Mouse (Mus musculus) stomach, embryonic 16.5 days (tissue): ENCODE results near the gene Sox9. TPM values are rescaled to one million over a fixed set of nuclear protein-coding genes. Genes with fewer than 3 reads are reported as not detected.
A peak's percentile ranks its signal among the peaks of the same experiment; 100 is the strongest.

Experiments used
- ATAC-seq: fragments of 200-750 bp; cut with Nextera tagmentation; 2 replicates; pipeline ENCODE4 v1.8.0; 2017; ENCODE audit warnings: moderate number of reproducible peaks, moderate TSS enrichment; ENCODE audit not compliant: insufficient read depth, low FRiP score
- H3K27ac ChIP-seq: fragments of 300-500 bp; sonication (generic); 2 replicates; pipeline ENCODE4 v1.5.1; 2014; ENCODE audit warnings: low read length
- H3K27me3 ChIP-seq: fragments of 300-500 bp; sonication (generic); 2 replicates; pipeline ENCODE4 v1.6.1; 2014; ENCODE audit warnings: low read length, control low read depth, mixed read lengths; ENCODE audit not compliant: control insufficient read depth, insufficient read depth
- H3K36me3 ChIP-seq: fragments of 300-500 bp; sonication (generic); 2 replicates; pipeline ENCODE4 v1.6.1; 2014; ENCODE audit warnings: low read length; ENCODE audit not compliant: control insufficient read depth, insufficient read depth
- H3K4me1 ChIP-seq: fragments of 300-500 bp; sonication (generic); 2 replicates; pipeline ENCODE4 v1.6.1; 2014; ENCODE audit warnings: low read length, control low read depth, mixed read lengths; ENCODE audit not compliant: control insufficient read depth, insufficient read depth
- H3K4me2 ChIP-seq: fragments of 300-500 bp; sonication (generic); 2 replicates; pipeline ENCODE4 v1.6.1; 2014; ENCODE audit warnings: low read depth, low read length, mixed read lengths
- H3K4me3 ChIP-seq: fragments of 300-500 bp; sonication (generic); replicated peaks from 2 replicates; pipeline ENCODE4 v1.5.1; 2014; ENCODE audit warnings: mild to moderate bottlenecking, low read length
- H3K9ac ChIP-seq: fragments of 300-500 bp; sonication (generic); 2 replicates; pipeline ENCODE4 v1.6.1; 2014; ENCODE audit warnings: low read length
- H3K9me3 ChIP-seq: fragments of 300-500 bp; sonication (generic); replicated peaks from 2 replicates; pipeline ENCODE4 v1.6.1; 2016; ENCODE audit warnings: low read length, control low read depth; ENCODE audit not compliant: control insufficient read depth
- WGBS: fragments of 180-500 bp; shearing (Covaris S2); extraction: QIAGEN DNeasy Blood & Tissue Kit; methylation state at CpG from one replicate; pipeline ENCODE4 v1.1.7; 2014; 5-methylcytosine and 5-hydroxymethylcytosine counted together
- polyA plus RNA-seq: library from polyadenylated mRNA; unstranded; fragments of >200 nt; fragmentation: Nextera tagmentation; extraction: Ambion mirVana; gene quantifications from 2 replicates; pipeline ENCODE4 v1.2.1, GENCODE M21; 2015

Gene Sox9
- polyA plus RNA-seq, 1 experiment from 2014 or later, result 32.4 TPM

GRCm38 (mm10) chr11:112786427-112786826 is 4.4 kb downstream of the Sox9 start:
- Histone ChIP-seq H3K27me3 (no peaks in the 10 kb centered on the region), H3K4me2 (no peak overlapping the region), H3K36me3 (no peaks in the 10 kb centered on the region), H3K9me3 (no peaks in the 10 kb centered on the region), H3K9ac (0 out of 2 replicates have a peak overlapping the region, but pooled peaks have one; percentile 43), H3K27ac (no peak overlapping the region), H3K4me3 (no peak overlapping the region), H3K4me1 (peaks cover 12% of the 10 kb centered on the region)
- 62% methylated on average over 4 of the region's 4 CpGs for WGBS
- no peak for ATAC-seq

- WGBS, result 11% methylated on average over 13 of the region's 13 CpGs
- peaks cover 12% of the 10 kb centered on the region for H3K4me1 ChIP-seq
Observed at GRCm38 (mm10) chr11:112788296-112788695, 6.3 kb downstream of the Sox9 start.

GRCm38 (mm10) chr11:112796379-112796778 is 14.4 kb downstream of the Sox9 start:
- Histone ChIP-seq H3K9ac (no peak overlapping the region), H3K4me3 (no peak overlapping the region), H3K27me3 (no peaks in the 10 kb centered on the region), H3K4me1 (no peaks in the 10 kb centered on the region), H3K27ac (no peak overlapping the region), H3K4me2 (no peak overlapping the region), H3K9me3 (no peaks in the 10 kb centered on the region), H3K36me3 (no peaks in the 10 kb centered on the region)
- 72% methylated on average over 5 of the region's 5 CpGs for WGBS
- ATAC-seq, result no peak

More at GRCm38 (mm10) chr11:112788296-112788695, 6.3 kb downstream of the Sox9 start:
- Histone ChIP-seq H3K9ac (no peak overlapping the region), H3K36me3 (no peaks in the 10 kb centered on the region), H3K4me3 (no peak overlapping the region), H3K4me2 (no peak overlapping the region), H3K27me3 (no peaks in the 10 kb centered on the region), H3K9me3 (no peaks in the 10 kb centered on the region), H3K27ac (no peak overlapping the region)
- peak; percentile 66; the same call in 1 of the 2 replicates for ATAC-seq

GRCm38 (mm10) chr11:112798831-112799382 is 16.9 kb downstream of the Sox9 start:
- no peak overlapping the region; the same call in 1 of the 2 replicates for H3K4me2 ChIP-seq
- H3K36me3 ChIP-seq, result no peaks in the 10 kb centered on the region
- no peaks in the 10 kb centered on the region for H3K9me3 ChIP-seq
- no peak overlapping the region for H3K9ac ChIP-seq
- H3K4me1 ChIP-seq, result no peaks in the 10 kb centered on the region
- H3K27ac ChIP-seq, result no peak overlapping the region
- no peak overlapping the region for H3K4me3 ChIP-seq
- H3K27me3 ChIP-seq, result no peaks in the 10 kb centered on the region
- WGBS, result 50% methylated on average over 13 of the region's 13 CpGs
- ATAC-seq, result no peak; the same call in 1 of the 2 replicates

- no peak overlapping the region for H3K27ac ChIP-seq
- no peak overlapping the region for H3K4me3 ChIP-seq
- no peaks in the 10 kb centered on the region for H3K36me3 ChIP-seq
- no peaks in the 10 kb centered on the region for H3K9me3 ChIP-seq
- WGBS, result 42% methylated on average over 4 of the region's 4 CpGs
- no peaks in the 10 kb centered on the region for H3K4me1 ChIP-seq
- no peak for ATAC-seq
- H3K4me2 ChIP-seq, result no peak overlapping the region
- H3K9ac ChIP-seq, result no peak overlapping the region
- no peaks in the 10 kb centered on the region for H3K27me3 ChIP-seq
Observed at GRCm38 (mm10) chr11:112801189-112801818, 19.3 kb downstream of the Sox9 start.

- no peak overlapping the region for H3K4me3 ChIP-seq
- H3K4me1 ChIP-seq, result peaks cover 17% of the 10 kb centered on the region
- H3K9me3 ChIP-seq, result no peaks in the 10 kb centered on the region
- no peak for ATAC-seq
- no peak overlapping the region for H3K4me2 ChIP-seq
- no peak overlapping the region for H3K9ac ChIP-seq
- peak overlapping the region; percentile 59; the same call in 1 of the 2 replicates for H3K27ac ChIP-seq
- no peaks in the 10 kb centered on the region for H3K36me3 ChIP-seq
- 33% methylated on average over 8 of the region's 8 CpGs for WGBS
- H3K27me3 ChIP-seq, result no peaks in the 10 kb centered on the region
Observed at GRCm38 (mm10) chr11:112807838-112808506, 25.9 kb downstream of the Sox9 start.

GRCm38 (mm10) chr11:112810447-112811151 is 28.6 kb downstream of the Sox9 start:
- Histone ChIP-seq H3K36me3 (no peaks in the 10 kb centered on the region), H3K9ac (peak overlapping the region; percentile 38; the same call in 1 of the 2 replicates), H3K27me3 (no peaks in the 10 kb centered on the region), H3K9me3 (no peaks in the 10 kb centered on the region), H3K4me2 (peak overlapping the region; percentile 43), H3K4me3 (peak overlapping the region; percentile 24), H3K4me1 (peaks cover 17% of the 10 kb centered on the region), H3K27ac (0 out of 2 replicates have a peak overlapping the region, but pooled peaks have one; percentile 1)
- 5% methylated on average over 17 of the region's 17 CpGs for WGBS
- peak; percentile 34 for ATAC-seq

GRCm38 (mm10) chr11:112811152-112811871 is 29.3 kb downstream of the Sox9 start:
- 7% methylated on average over 19 of the region's 19 CpGs for WGBS
- Histone ChIP-seq H3K4me1 (peaks cover 17% of the 10 kb centered on the region), H3K9me3 (no peaks in the 10 kb centered on the region), H3K27me3 (no peaks in the 10 kb centered on the region), H3K4me2 (peak overlapping the region; percentile 43), H3K36me3 (no peaks in the 10 kb centered on the region), H3K27ac (no peak overlapping the region), H3K4me3 (peak overlapping the region; percentile 24), H3K9ac (no peak overlapping the region)
- peak; percentile 49; the same call in 1 of the 2 replicates for ATAC-seq
